Mouse (Mus musculus) right cerebral cortex, postnatal 4 days (tissue): ENCODE measurements around the gene Actn4.
"Not testable (repeated sequence)": the region's sequence is repeated elsewhere in the genome, so short reads cannot be mapped to it uniquely, and the experiment has no call there.

ENCODE experiments used
- DNase-seq: peaks from one replicate; pipeline ENCODE4 v3.0.0-alpha.2; 2022

Actn4 gene

GRCm38 (mm10) chr7:28922606-28923005, 39.5 kb downstream of the Actn4 start:
- DNase-seq, result no peak

GRCm38 (mm10) chr7:28921722-28922465, 40.2 kb downstream of the Actn4 start:
- no peak for DNase-seq

- DNase-seq, result no peak
Observed at GRCm38 (mm10) chr7:28921178-28921577, 41.0 kb downstream of the Actn4 start.

- peak; percentile 78 for DNase-seq
Observed at GRCm38 (mm10) chr7:28919815-28920214, 42.3 kb downstream of the Actn4 start.

DNA sequence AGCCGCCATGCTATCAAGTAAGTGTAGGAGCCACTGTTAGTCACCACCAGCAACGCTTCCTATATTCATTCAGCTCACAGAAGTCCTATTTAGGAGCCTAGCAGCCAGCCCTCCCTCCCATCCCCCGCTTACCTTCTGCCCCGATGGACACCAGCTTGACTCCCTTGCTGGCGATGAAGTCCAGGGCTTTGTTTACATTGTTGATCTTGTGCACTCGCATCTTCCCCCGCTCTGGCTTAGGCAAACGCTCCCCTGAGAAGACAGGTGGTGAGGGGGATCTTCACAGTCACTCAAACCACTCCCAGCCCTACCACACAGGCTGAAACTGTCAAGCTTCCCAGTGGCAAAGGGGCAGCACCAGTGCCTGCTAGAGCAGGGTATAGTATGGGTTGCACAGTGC, 43.6 kb downstream of the Actn4 start:
- DNase-seq, result no peak

GRCm38 (mm10) chr7:28917503-28918426, 44.4 kb downstream of the Actn4 start:
- DNase-seq, result peak; percentile 56

GRCm38 (mm10) chr7:28916491-28916890, 45.6 kb downstream of the Actn4 start:
- no peak for DNase-seq

- DNase-seq, result no peak
Observed at GRCm38 (mm10) chr7:28913171-28913570, 49.0 kb downstream of the Actn4 start.

GRCm38 (mm10) chr7:28911632-28912031, 50.5 kb downstream of the Actn4 start:
- DNase-seq, result no peak

GRCm38 (mm10) chr7:28907195-28907594, 54.9 kb downstream of the Actn4 start:
- no peak for DNase-seq

- no peak for DNase-seq
Observed at GRCm38 (mm10) chr7:28903778-28904177, 58.4 kb downstream of the Actn4 start.

GRCm38 (mm10) chr7:28902809-28903208, 59.3 kb downstream of the Actn4 start:
- DNase-seq, result no peak

- DNase-seq, result no peak
Observed at GRCm38 (mm10) chr7:28902180-28902579, 60.0 kb downstream of the Actn4 start.

- DNase-seq, result no peak
Observed at GRCm38 (mm10) chr7:28901311-28902125, 60.6 kb downstream of the Actn4 start.

- no peak for DNase-seq
Observed at GRCm38 (mm10) chr7:28899972-28900371, 62.2 kb downstream of the Actn4 start.

- DNase-seq, result no peak
Observed at GRCm38 (mm10) chr7:28897661-28898060, 64.5 kb downstream of the Actn4 start.

DNA sequence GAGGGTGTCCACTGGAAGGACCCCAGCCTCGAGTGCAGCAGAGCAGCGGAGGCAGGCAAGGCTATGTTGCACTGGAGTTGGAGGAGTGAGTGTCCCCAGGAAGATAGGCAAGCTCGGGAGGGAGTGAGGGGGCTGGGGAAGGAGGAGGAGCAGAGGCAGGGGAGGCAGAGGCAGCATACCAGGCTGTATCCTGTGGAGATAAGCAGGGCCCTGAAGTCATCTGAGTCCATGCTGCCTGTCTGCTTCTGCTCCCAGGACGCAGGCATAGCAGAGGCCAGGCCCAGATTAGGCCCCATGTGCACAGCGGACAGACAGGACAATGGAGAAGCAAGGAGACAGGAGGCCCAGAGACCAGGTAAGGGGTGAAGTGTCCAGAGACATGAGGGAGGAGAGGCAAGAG, 67.2 kb downstream of the Actn4 start:
- no peak for DNase-seq

GRCm38 (mm10) chr7:28893643-28894265, 68.4 kb downstream of the Actn4 start:
- no peak for DNase-seq

GRCm38 (mm10) chr7:28892601-28893000, 69.5 kb downstream of the Actn4 start:
- DNase-seq, result no peak

- peak; percentile 36 for DNase-seq
Observed at GRCm38 (mm10) chr7:28888701-28889161, 73.4 kb downstream of the Actn4 start.

GRCm38 (mm10) chr7:28886486-28886885, 75.7 kb downstream of the Actn4 start:
- no peak for DNase-seq

- not testable (repeated sequence) for DNase-seq
Observed at GRCm38 (mm10) chr7:28883704-28884103, 78.4 kb downstream of the Actn4 start.
